Mouse (Mus musculus) subcutaneous adipose tissue, adult 2 months (tissue): Measurements from ENCODE around the gene Bend7. TPM values are rescaled to one million over a fixed set of nuclear protein-coding genes. Genes with fewer than 3 reads are reported as not detected.

ENCODE experiments used
- polyA plus RNA-seq: library from polyadenylated mRNA; depleted of rRNA; stranded (reverse); fragments of >200 nt; gene quantifications from 2 replicates; pipeline ENCODE4 v1.2.3, GENCODE M21; 2012; ENCODE audit warnings: low replicate concordance; rRNA removed

The Bend7 gene
- polyA plus RNA-seq, result 2.8 and 3.3 TPM in 2 replicates

DNA sequence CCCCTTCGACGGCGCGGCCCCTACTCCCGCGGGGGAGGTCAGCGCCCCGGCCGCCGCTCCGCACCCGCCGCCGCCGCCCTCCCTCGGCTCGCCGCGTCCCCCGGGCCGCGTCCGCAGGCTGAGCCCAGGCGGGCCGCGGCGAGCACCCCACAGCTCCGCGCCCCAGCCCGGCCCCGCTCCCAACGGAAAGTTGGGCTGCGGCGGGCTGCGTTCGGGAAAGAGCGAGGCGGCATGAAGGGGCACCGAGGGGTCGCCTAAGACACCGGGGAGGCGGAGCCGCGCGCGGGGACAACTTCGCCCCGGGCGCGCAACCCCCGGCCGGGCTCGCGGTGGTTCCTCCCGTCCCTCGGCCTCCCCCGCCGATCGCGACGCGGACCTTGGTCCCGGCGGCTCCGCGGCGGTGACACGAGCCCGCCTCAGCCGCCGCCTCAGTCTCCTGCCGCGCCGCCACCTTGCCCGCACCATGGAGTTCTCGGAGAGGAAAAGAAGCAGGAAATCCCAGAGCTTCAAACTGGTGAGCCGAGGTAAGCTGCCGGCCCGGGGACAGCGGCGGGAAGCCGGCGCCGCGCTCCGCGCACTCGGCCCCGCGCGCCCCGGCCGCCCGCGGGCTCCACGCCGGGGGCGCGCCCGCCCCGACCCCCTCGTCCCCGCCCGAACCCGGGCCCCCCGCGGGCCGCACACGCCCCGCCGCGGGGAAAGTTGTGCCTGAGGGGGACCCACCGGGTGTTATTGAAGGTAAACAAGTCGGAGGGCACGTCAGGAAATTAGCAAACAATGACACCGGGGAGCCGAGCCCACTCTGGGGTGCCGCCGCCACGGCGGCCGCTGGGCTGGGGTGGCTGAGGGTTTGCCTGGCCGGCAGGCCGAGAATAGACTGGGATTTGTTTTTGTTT, at the start of gene Bend7:
Bend7 (plus strand) TSS at position 63 of the 893 bp plus-strand sequence.

Other genes starting within 250 kb of the Bend7 start
- 9.9 and 11.8 TPM in 2 replicates for gene Prpf18, start 65.7 kb upstream of the Bend7 start, polyA plus RNA-seq
- gene Sephs1, start 163.7 kb downstream of the Bend7 start, polyA plus RNA-seq, result 18.7 and 32.7 TPM in 2 replicates
- 70.9 and 201 TPM in 2 replicates for gene Phyh, start 201.2 kb downstream of the Bend7 start, polyA plus RNA-seq